Mouse (Mus musculus) gastrocnemius, postnatal 14 days (tissue): Measurements from ENCODE around the gene Cltc. TPM values are rescaled to one million over a fixed set of nuclear protein-coding genes. Genes with fewer than 3 reads are reported as not detected.

Experiments used
- DNase-seq: peaks from one replicate; pipeline ENCODE4 v3.0.0; 2021; ENCODE audit warnings: mixed read lengths
- intact Hi-C: fragments of 180-260 bp; cut with DNase I; formaldehyde crosslinking; loops from one replicate; pipeline ENCODE4 v1.15.1; 2025; ENCODE audit warnings: low total_unique reads
- total RNA-seq, 2 experiments: library from RNA; stranded (reverse); gene quantifications; 2 replicates each; pipeline ENCODE4 v1.2.3; 2021

Gene Cltc
- total RNA-seq, 2 experiments from 2014 or later, result 118 to 122 TPM

GRCm38 (mm10) chr11:86654096-86654495, 103.3 kb downstream of the Cltc start:
- no peak for DNase-seq
- intact Hi-C loops, result loop anchor here (2.0 kb wide), 1 partner anchor 87 kb away; no protein-coding TSS in a partner anchor

GRCm38 (mm10) chr11:86653446-86653845, 103.9 kb downstream of the Cltc start:
- intact Hi-C loops, result no loop called here
- peak; percentile 28 for DNase-seq

- no peak for DNase-seq
- intact Hi-C loops, result no loop called here
These were observed 104.8 kb downstream of the Cltc start for GRCm38 (mm10) chr11:86652578-86652979.

GRCm38 (mm10) chr11:86650676-86651075, 106.7 kb downstream of the Cltc start:
- intact Hi-C loops, result no loop called here
- DNase-seq, result no peak

- DNase-seq, result no peak
- intact Hi-C loops, result no loop called here
These were observed 107.8 kb downstream of the Cltc start for GRCm38 (mm10) chr11:86649542-86649941.

- intact Hi-C loops, result no loop called here
- DNase-seq, result no peak
These were observed 109.5 kb downstream of the Cltc start for GRCm38 (mm10) chr11:86647706-86648447.

GRCm38 (mm10) chr11:86646885-86647459, 110.4 kb downstream of the Cltc start:
- DNase-seq, result no peak
- intact Hi-C loops, result no loop called here

GRCm38 (mm10) chr11:86646136-86646834, 111.1 kb downstream of the Cltc start:
- intact Hi-C loops, result no loop called here
- DNase-seq, result no peak

- intact Hi-C loops, result no loop called here
- DNase-seq, result no peak
These were observed 112.8 kb downstream of the Cltc start for GRCm38 (mm10) chr11:86644553-86644952.

Other genes with a start within 250 kb of the Cltc start
- gene Rps6kb1, start 212.8 kb downstream of the Cltc start, total RNA-seq, result 10 to 100 TPM; 28.8 to 28.9 TPM
- 1 to 10 TPM; 4.6 to 4.8 TPM for gene Tubd1, start 212.6 kb downstream of the Cltc start, total RNA-seq
- 10 to 100 TPM; 67.7 to 84.9 TPM for gene Vmp1, start 73.7 kb downstream of the Cltc start, total RNA-seq
- 1 to 10 TPM; 6.5 to 6.8 TPM for gene Ptrh2, start 73.6 kb downstream of the Cltc start, total RNA-seq
- 10 to 100 TPM; 11.8 to 12.1 TPM for gene Dhx40, start 50.2 kb upstream of the Cltc start, total RNA-seq
- gene Ypel2, start 236.1 kb upstream of the Cltc start, total RNA-seq, result 1 to 10 TPM; 6.7 to 9.7 TPM